Mouse (Mus musculus) kidney, adult 18-20 months (tissue): ENCODE results near the gene Chst5.

ENCODE experiments used
- DNase-seq: peaks from one replicate; pipeline ENCODE4 v3.0.0; 2021

Gene Chst5

DNA sequence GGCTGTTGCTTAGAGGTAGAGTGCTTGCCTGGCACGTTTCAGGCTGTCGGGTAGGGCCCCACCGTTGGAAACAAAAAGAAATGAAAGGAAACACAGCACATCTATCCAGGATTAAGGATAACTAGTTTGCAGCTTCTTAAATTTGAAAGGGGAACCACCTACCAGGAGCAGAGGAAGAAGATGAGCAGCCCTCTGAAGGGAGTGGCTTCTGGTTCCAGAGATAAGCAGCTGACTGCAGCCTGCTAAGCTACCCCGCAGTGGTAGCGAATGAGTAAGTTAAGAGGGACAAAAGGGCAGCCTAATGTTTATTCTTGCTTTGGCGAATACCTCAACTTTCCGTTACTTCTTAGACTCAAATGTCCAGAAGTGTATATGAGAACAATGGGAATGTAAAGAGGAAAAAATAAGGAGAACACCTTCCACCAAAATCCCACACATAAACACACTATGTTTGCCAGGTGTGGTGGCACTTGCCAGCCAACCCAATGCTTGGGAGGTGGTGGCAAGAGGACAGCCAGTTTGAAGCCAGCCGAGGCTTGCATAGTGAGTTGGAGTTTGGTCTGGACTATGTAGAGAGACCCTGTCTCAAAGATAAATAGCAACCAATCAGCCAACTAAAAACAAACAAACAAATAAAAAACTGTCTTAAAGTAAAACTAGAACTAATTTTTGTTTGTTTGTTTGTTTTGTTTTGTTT, 19.5 kb upstream of the Chst5 start:
- no peak for DNase-seq

DNA sequence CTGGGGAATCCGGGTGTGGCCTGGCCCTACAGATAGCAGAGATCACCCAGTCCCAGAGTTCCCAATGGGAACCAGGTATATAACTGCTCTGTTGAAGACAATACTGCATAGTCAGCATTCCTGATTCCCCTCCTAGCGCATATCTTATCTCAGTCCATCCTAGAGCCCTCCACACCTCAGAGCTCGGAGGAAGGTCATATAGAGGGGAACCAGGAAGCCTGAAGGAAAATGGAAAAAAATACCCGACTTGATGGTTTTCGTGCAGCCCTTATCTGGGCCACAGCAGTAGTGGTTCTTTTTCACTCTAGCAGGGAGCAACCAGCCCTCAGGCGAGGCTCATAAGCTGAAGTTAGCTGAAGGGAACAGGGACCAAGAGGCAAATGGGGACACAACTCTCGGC, 14.7 kb upstream of the Chst5 start:
- DNase-seq = no peak

DNA sequence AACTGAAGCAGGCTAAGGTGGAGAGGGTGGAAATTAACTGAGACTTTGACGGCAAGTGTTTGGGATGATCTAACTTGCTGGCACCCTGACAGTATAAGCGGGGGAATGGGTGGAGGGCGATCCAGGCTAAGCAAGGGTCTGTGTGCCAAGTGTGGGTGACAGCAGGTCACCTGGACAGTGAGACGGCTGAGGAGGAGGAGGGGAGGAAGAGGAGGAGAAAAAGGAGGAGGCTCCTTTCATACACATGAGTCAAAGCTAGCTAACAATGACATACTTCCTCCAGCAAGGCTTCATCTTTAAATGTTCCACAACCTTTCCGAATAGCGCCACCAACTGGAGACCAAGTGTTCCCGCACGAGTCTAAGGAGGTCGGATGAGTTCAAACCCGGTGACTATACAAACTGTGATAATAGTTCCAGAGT, 13.1 kb upstream of the Chst5 start:
- peak; percentile 31 for DNase-seq

DNA sequence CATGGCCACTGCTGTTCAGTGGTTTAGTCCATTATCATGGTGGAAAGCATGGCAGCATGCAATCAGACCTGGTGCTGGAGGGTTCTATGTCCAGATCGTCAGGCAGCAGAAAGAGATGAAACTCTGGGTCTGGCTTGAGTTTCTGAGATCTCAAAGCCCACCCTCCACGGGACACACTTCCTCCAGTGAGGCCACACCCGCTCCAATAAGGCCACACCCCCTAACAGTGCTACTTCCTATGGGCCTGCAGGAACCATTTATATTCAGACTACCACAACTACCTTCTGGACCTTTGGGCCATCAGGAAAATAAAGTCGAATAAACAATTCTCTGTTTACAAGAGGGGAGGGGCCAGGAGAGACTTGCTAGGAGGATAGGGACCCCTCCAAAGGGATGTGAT, 10.7 kb upstream of the Chst5 start:
- DNase-seq = no peak

DNA sequence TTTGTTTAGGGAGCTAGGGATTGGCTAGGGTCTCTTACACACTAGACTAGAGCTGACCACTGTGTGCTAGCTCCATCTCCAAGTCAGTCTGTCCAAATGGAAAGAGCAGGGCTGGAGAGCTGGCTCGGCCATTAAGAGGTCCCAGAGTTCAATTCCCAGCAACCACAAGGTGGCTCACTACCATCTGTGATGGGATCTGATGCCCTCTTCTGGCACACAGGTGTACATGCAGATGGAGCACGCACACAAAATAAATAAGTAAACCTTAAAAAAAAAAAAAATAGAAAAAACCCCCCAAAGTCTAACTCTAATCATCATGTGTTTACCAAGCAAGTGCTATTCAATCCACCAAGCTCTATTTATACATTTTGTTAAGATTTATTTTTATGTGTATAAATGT, 9.4 kb upstream of the Chst5 start:
- no peak for DNase-seq

DNA sequence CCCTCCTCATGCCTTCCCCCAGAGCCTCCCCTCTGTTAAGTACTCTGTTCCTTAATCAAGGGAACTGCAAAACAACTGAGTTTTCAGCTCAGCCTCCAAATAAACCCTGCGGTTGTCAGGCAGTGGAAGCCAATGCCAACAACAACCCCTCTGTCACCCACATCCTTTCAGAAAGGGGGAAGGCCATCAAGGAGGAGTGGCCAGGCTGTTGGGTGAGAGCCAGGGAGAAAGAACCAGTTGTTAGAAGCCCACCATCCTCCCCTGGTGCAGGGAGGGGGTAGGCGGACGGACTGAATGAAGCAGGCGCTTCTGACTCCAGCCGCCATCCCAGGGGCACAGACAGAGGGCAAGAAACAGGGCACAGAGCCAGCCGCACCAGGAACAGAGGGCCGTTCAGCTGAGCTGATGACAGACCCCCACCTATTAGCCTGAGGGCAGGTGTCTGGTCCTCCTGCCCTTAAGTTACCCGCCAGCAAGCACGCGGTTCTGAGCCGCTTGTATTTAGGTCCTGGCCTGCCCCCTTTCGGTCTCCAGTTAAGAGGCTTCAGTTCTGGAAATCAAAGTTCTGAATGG, 2.7 kb upstream of the Chst5 start:
- no peak for DNase-seq

DNA sequence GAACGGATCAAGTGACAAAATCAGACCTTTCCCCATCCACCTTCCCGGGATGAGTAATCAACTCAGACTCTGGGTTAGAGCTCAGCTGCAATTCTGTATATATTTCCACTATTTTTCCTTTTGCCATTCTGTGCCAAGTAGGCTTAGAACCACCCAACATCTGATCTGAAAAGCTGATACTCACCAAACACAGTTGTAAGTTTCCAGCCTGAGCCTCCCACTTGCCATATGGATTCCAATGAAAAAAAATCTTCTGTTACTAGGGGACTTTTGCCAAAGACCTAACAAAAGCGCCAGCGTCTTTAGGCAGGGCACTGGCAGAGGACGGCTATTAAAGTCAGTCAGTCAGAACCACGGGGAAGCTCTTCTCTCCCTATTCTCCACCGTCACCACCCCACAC, 1.3 kb upstream of the Chst5 start:
- DNase-seq = no peak

DNA sequence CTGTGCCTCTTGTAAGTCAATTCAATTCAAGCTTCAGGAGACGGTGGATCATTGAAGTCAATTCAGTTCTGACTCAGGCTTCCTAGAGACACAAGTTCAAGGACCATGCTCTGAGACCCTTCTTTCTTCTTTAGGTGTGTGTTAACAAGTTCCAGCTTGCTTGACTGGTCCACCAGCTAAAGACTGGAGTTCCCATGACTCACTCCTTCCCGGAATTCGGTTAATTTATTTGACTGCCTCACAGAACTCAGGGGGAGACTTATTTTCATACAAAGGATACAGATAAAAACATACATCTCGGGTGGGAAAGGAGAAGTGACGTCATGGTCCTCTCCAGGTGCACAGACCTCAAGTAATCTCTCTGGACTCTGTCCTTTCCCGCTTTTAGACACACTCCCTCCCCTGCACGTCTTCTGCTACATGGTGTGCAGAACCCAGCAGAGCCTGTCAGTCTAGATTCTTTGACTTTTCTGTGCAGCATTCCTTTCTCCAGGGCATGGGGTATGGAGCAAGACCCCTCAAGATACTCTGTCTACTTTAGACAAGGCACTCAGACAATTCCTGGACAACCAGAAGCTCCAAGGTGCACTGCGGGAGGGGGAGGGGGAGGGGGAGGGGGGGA, 4.6 kb downstream of the Chst5 start:
- no peak for DNase-seq

DNA sequence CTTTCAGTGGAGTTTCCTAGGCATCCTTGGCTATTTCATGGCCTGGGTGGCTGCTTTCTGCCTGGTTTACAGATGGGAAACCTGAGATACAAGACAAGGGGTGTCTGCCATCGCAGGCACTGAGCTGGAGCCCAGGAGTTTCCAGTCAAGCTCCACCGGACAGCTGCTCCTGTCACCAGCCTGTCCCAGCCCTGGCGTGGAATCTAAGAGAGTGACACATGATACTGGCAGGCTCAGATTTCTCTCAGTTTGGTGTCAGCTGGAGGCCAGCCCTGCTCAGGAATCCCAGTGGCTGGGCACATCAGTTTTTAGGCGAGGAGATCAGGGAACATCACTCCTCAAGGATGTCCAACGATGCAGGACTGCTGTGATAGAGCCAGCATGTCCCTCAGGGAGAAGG, 8.2 kb downstream of the Chst5 start:
- no peak for DNase-seq

DNA sequence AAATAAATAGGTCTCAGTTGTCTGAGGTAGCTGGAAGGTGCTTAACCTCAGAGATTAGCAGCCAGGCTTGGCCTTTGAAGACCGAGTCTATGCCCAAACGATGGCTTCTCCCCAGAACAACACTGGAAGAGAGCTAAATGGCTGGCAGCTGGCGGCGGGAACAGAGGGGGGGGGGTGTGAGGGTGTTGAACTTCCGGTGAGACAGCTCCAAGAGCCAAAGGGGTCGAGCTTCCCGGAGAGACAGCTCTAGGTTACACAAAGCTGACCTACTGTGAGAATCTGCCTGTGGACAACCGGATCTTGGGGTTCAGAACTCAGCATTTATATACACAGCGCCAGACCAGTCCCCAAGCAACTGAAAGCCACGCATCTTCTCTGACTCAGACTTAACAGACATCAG, 11.7 kb downstream of the Chst5 start:
- DNase-seq = no peak

DNA sequence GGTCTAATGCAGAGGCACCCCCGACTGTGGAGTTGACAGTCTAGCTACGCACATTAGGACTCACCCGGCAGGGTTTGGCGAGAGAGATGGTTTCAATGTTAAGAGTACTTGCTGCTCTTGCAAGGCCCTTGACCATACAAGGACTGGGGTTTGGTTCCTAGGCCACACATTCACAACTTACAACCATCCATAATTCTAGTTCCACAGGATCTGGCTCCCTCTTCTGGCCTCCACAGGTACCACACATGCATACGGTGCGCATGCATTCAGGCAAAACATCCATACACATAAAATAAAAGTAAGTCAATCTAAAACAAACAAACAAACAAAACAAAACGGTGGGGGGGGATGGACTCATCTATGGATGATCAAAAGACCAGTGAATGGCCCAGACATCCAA, 15.3 kb downstream of the Chst5 start:
- DNase-seq = no peak

DNA sequence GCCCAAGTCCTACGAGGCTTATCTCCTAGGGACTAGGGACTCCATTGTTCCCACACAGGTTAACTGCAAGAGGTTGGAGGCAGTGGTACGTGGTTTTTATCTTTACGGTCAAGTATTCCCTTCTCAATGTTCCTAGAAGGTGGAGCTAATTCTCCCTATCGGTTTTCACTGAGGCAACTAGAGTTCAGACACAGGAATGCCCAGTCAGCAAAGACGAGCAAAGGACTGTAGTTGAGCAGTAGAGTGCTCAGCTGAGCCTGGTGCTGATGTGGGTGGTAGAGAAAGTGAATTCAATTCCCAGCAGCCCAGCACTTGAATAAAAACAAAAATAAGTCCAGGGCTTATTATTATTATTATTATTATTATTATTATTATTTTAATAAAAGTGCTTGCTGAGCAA, 17.6 kb downstream of the Chst5 start:
- DNase-seq = no peak

DNA sequence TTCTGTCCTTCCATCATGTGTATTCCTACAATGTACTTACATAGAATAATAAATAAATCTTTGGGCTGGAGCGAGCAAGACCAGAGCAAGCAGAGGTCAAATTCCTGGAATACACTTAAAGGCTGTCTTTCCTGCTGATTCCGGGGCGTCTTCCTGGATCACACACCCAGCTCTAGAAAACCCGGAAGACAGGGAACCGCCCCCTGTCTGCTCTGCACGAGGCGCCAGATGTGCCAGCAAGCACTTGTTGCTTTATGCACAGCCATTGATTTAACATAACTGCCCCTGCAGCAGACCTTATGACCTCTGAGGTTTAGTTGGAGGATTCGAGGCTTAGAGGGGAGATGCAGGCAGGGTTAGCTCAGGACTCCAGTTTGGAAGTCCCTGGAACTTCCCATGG, 18.3 kb downstream of the Chst5 start:
- DNase-seq = no peak

DNA sequence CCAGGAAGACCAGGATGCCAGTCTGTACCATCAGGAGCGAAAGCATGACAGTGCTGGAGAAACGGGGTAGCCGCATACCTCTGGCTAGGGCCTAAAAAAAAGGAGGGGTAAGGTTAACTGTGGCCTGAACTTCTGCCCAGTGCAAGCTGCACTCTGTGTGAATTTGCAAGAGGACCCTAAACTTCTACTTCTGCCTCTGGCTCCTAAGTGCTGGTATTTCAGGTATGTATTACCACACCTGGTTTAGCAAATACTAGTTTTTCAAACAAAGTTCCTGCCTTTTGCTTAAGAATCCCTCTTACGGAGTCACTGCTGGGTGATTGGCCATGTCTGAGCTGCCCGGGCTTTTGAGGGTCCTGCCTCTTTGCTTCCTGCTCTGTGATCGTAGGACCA, 19.3 kb downstream of the Chst5 start:
- DNase-seq = no peak

DNA sequence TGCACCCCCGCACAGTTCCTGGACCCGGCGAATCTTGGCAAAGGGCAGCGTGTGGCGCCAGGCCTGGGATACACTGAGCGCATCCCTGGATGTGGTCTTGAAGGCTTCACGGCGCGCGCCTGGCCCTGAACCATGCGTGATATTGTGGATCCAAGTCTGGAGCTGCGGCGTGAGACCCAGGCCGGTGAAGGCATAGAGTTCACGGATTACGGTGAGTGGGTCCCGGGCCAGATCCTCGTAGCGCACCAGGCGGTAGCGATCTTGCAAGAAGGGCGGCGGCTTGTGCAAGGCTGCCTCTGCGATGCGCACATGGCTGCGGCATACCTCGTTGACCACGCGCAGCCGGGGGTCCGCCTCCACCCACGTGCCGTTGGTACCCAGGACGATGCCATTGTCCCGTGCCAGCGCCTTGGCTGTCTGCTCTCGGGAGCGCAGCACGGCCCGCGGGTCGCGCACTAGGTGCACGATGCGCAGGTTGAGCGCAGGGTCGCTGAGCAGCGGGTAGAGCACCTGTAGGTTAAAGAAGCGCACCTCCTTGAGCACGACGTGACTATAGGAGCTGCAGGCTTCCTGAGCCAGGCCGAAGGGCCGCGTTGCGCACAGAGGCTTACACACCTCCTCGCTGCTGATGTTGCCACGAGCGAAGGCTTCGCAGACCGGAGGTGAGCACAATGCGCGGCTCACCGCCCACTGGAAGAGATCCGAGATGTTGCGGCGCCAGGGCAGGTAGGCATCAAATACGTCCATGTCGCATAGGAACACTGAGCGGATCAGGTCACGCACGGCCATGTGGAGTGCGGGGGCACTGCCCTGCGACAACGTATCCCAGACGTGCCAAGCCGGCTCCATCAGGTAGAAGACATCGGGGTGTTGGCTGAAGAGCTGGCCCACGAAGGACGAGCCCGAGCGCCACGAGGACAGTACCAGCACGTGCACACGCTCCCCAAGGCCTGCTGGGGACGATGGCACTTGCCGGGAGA, 20.0 kb downstream of the Chst5 start:
- DNase-seq = no peak

DNA sequence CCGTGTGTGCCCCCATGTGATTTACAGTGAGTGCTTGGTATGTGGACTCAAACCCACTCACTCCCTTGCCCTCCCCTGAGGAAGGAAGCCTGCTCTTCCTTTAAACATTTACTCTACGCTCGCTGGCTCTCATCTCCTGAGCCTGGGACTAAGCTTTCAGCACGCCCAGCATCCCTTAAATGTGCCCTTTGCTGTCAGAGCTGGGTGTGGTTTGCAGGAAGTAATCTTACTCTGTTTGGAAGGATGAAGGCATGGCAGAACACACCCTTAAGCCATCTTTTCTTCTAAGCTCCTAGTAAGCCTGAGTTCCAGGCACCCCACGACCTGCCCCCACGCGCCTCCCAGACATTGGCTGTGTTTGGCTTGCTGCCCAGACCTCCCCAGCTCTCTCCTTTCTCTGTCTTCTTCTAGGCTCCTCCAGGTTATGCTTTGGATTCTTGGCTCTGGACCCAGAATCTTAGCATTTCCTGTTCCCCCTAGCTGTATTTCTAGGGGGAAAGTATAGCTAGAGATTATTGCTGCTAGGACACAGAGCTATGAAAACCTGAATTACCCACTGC, 22.1 kb downstream of the Chst5 start:
- peak; percentile 22 for DNase-seq

DNA sequence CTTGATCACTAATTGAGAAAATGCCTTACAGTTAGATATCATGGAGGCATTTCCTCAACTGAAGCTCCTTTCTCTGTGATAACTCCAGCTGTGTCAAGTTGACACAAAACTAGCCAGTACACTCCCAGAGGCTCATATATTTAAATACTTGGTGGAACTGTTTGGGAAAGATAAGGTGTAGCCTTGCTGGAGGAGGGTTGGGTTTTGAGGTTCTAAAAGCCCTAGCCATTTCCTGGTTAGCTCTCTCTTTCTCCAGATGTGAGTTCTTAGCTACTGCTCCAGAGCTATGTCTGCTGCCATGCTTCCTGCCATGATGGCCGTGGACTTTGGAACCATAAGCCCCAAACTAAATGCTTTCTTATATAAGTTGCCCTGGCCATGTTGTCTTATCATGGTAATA, 22.8 kb downstream of the Chst5 start:
- DNase-seq = no peak

DNA sequence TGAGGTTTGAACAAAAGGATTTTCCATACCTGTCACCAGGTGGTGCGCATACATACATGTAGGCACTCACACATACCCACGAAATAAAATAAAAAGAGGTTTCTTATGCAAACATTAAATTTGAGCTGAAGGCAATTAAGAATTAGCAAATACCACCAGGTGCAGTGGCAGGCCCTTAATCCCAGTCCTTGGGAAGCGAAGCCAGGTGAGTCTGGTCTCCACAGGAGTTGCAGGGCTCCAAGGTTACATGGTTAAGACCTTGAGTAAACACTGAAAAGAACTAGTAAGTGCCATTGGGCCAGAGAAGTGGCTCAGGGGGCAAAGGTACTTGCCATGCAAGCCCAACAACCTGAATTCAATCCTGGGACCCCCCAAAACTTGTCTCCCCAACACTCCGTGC, 26.6 kb downstream of the Chst5 start:
- DNase-seq = no peak

DNA sequence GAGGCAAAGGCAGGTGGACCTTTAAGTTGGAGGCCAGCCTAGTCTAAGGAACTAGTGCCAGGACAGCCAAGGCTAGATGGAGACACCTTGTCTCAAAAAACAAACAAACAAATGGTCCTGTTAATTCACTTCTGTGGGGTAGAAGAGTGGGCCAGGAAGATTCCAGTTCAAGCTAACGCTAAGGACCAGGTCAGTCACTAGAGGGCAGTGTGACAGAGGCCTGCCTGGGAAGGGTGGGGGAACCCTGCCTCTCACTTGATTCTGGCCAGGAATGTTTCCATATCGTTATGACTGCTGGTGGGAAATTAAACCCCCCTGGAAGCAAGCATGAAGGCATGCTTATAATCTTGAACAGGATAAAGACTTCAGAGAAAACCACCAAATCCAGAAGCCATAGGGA, 28.7 kb downstream of the Chst5 start:
- DNase-seq = peak; percentile 47

DNA sequence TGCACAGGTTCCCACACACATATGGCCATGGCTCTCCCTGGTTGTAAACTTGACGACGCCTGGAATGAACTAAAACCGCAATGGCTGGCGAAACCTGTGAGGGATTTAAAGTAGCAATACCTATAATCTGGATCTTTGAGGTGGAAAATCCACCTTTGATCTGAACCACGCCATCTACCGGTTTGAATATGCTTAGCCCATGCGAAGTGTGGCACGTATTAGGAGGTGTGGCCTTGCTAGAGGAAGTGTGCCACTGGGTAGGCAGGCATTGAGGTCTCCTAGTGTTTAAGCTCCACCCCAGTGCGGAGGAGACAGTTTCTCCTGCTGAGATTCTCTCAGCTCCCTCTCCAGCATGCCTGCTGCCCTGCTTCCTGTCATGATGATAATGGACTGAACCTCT, 32.5 kb downstream of the Chst5 start:
- DNase-seq = no peak

DNA sequence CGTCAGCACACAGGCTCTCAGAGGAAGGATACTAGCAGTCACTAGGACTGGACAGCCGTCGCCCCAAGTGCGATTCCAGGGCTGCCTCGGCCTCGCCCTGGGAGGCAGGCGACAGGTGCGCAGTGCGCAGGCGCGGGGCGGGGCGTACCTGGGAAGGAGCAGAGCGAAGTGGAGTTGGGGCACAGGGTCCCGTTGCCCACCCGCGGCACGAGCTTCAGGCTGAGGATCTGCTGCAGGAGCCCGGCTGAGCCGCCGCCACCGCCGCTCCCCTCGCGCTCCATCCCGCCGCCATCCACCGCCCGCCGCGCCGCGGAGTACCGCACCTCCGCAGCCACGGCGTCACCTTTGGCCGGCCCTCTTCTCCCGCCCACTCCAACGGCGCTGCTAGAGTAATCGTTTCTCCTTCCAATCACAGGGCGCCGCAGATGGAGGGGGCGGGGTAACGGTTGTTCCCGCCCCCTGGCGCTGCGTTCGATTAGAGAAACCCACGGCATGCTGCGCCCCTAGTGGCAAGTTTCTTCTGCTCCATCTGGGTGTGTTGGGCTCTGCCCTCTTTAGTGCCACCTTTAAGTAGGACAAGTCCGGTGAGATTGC, 33.8 kb downstream of the Chst5 start, which contains the start of gene Tmem170:
Gene Tmem170, minus strand, starts transcription at position 396 of the 594 bp plus-strand sequence.
- peak; percentile 100 for DNase-seq

DNA sequence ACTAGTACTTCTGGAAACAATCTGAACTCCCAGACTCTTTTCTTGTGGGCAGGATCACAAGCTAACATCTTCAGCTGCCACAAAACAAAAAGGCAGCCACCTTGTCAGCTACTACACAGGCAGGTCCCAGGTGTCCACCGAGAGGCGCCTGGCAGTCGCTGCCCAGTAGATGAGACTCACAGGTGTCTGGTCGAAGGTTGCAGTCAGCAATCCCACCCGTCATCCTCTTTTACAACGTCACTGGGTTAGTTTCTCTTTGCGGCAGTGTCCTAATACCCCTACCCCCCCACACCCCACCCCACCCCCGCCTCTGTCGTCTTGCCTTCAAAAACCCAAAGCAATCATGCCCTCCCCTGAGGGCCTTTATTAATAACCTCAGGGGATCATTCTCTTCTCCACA, 34.5 kb downstream of the Chst5 start:
- peak; percentile 38 for DNase-seq

DNA sequence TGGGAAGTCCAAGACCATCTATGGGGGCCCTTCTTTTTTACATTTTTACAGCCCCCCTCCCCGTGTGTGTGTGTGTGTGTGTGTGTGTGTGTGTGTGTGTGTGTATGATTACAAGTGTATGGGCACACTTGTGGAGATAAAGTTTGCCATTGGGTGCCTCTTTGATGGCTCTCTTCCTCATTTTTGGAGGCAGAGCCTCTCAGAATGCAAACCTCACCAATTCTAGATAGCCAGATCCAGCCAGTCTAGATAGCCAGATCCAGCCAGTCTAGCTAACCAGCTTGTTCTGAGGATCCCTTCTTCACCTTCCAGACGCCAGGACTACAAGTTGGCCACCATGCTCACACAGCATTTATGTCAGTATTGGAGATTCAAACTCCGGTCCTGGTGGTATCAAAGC, 39.0 kb downstream of the Chst5 start:
- DNase-seq = no peak
